Mouse (Mus musculus) hindbrain, embryonic 16.5 days (tissue): ENCODE data around the gene Rnf121. TPM values are rescaled to one million over a fixed set of nuclear protein-coding genes. Genes with fewer than 3 reads are reported as not detected.

Source experiments
- ATAC-seq: fragments of 200-750 bp; cut with Nextera tagmentation; 2 replicates; pipeline ENCODE4 v1.8.0; 2017; ENCODE audit warnings: moderate TSS enrichment, moderate library complexity
- H3K27ac ChIP-seq: fragments of 300-500 bp; sonication (generic); 2 replicates; pipeline ENCODE4 v1.5.1; 2014; ENCODE audit warnings: low read depth, mild to moderate bottlenecking, control low read depth, low read length, moderate library complexity
- H3K27me3 ChIP-seq: fragments of 300-500 bp; sonication (generic); replicated peaks from 2 replicates; pipeline ENCODE4 v1.6.1; 2014; ENCODE audit warnings: low read length; ENCODE audit not compliant: control insufficient read depth, insufficient read depth
- H3K36me3 ChIP-seq: fragments of 300-500 bp; sonication (generic); 2 replicates; pipeline ENCODE4 v1.6.1; 2014; ENCODE audit warnings: mild to moderate bottlenecking, low read length, moderate library complexity, mixed read lengths; ENCODE audit not compliant: control insufficient read depth, insufficient read depth
- H3K4me1 ChIP-seq: fragments of 300-500 bp; sonication (generic); 2 replicates; pipeline ENCODE4 v1.6.1; 2014; ENCODE audit warnings: low read depth, low read length; ENCODE audit not compliant: control insufficient read depth, insufficient read depth
- H3K4me2 ChIP-seq: fragments of 300-500 bp; sonication (generic); 2 replicates; pipeline ENCODE4 v1.6.1; 2014; ENCODE audit warnings: mild to moderate bottlenecking, low read length, control low read depth, moderate library complexity
- H3K4me3 ChIP-seq: fragments of 300-500 bp; sonication (generic); 2 replicates; pipeline ENCODE4 v1.5.1; 2014; ENCODE audit warnings: mild to moderate bottlenecking, low read length, control low read depth, moderate library complexity
- H3K9ac ChIP-seq: fragments of 300-500 bp; sonication (generic); 2 replicates; pipeline ENCODE4 v1.6.1; 2014; ENCODE audit warnings: low read depth, mild to moderate bottlenecking, control low read depth, low read length, moderate library complexity
- H3K9me3 ChIP-seq: fragments of 300-500 bp; sonication (generic); 2 replicates; pipeline ENCODE4 v1.6.1; 2014; ENCODE audit warnings: mild to moderate bottlenecking, low read length, moderate library complexity; ENCODE audit not compliant: control insufficient read depth
- WGBS: fragments of 180-500 bp; shearing (Covaris S2); extraction: QIAGEN DNeasy Blood & Tissue Kit; methylation state at CpG from one replicate; pipeline ENCODE4 v1.1.7; 2014; 5-methylcytosine and 5-hydroxymethylcytosine counted together
- polyA plus RNA-seq: library from polyadenylated mRNA; unstranded; fragments of >200 nt; fragmentation: Nextera tagmentation; extraction: Ambion mirVana; gene quantifications from 2 replicates; pipeline ENCODE4 v1.2.1, GENCODE M21; 2015

Gene Rnf121
- 35.0 and 35.9 TPM in 2 replicates for polyA plus RNA-seq

- Histone ChIP-seq H3K9me3 (no peaks in the 10 kb centered on the region), H3K4me2 (peak within 1 kb of the TSS; percentile 82), H3K27ac (peak within 1 kb of the TSS; percentile 86), H3K27me3 (no peaks in the 10 kb centered on the region), H3K4me1 (peaks cover 24% of the 10 kb centered on the region), H3K4me3 (peak within 1 kb of the TSS; percentile 77), H3K9ac (peak within 1 kb of the TSS; percentile 82), H3K36me3 (no peaks in the 10 kb centered on the region)
- WGBS: under 1% methylated on average over 56 of the region's 56 CpGs
- peak; percentile 100 for ATAC-seq
These were observed at the start of gene Rnf121, which contains the start of the genes Xndc1 and Xntrpc for GRCm38 (mm10) chr7:102065046-102065891. Gene Rnf121 (minus strand): TSS chr7:102065469. Gene Xndc1 (plus strand): TSS chr7:102065511. Gene Xntrpc (plus strand): TSS chr7:102065713.

- ATAC-seq: no peak
- no peaks in the 10 kb centered on the region for H3K9me3 ChIP-seq
- 79% methylated on average over 45 of the region's 45 CpGs for WGBS
These were observed 48.0 kb upstream of the Rnf121 start for GRCm38 (mm10) chr7:102113151-102113729.

GRCm38 (mm10) chr7:102109746-102110145 lies 44.5 kb upstream of the Rnf121 start:
- Histone ChIP-seq H3K4me3 (no peak overlapping the region), H3K9me3 (no peaks in the 10 kb centered on the region), H3K4me2 (no peak overlapping the region), H3K27ac (no peak overlapping the region), H3K27me3 (no peaks in the 10 kb centered on the region), H3K9ac (no peak overlapping the region), H3K4me1 (no peaks in the 10 kb centered on the region; the same call in 1 of the 2 replicates), H3K36me3 (no peaks in the 10 kb centered on the region)
- WGBS: 88% methylated on average over 4 of the region's 4 CpGs
- ATAC-seq: no peak

More at GRCm38 (mm10) chr7:102113151-102113729, 48.0 kb upstream of the Rnf121 start:
- Histone ChIP-seq H3K27ac (no peak overlapping the region), H3K4me3 (no peak overlapping the region), H3K27me3 (no peaks in the 10 kb centered on the region), H3K4me1 (no peaks in the 10 kb centered on the region), H3K9ac (no peak overlapping the region), H3K4me2 (no peak overlapping the region), H3K36me3 (peaks cover 4% of the 10 kb centered on the region; the same call in 1 of the 2 replicates)

GRCm38 (mm10) chr7:102109171-102109570 lies 43.9 kb upstream of the Rnf121 start, which contains the start of gene Art5:
Gene Art5 (minus strand): TSS chr7:102109489.
- ATAC-seq: no peak
- WGBS: 78% methylated on average over 7 of the region's 7 CpGs

GRCm38 (mm10) chr7:102108206-102108605 lies 42.9 kb upstream of the Rnf121 start:
- Histone ChIP-seq H3K9ac (no peak overlapping the region), H3K4me3 (no peak overlapping the region), H3K9me3 (no peaks in the 10 kb centered on the region), H3K36me3 (no peaks in the 10 kb centered on the region), H3K27me3 (no peaks in the 10 kb centered on the region), H3K4me2 (no peak overlapping the region), H3K4me1 (no peaks in the 10 kb centered on the region; the same call in 1 of the 2 replicates), H3K27ac (no peak overlapping the region)
- 86% methylated on average over 1 of the region's 1 CpGs for WGBS
- no peak for ATAC-seq

More at GRCm38 (mm10) chr7:102109171-102109570, 43.9 kb upstream of the Rnf121 start, which contains the start of gene Art5:
- no peaks in the 10 kb centered on the region for H3K9me3 ChIP-seq
- no peak within 1 kb of the TSS for H3K27ac ChIP-seq
- no peaks in the 10 kb centered on the region for H3K27me3 ChIP-seq
- H3K36me3 ChIP-seq: no peaks in the 10 kb centered on the region
- H3K4me1 ChIP-seq: no peaks in the 10 kb centered on the region; the same call in 1 of the 2 replicates
- H3K4me2 ChIP-seq: no peak within 1 kb of the TSS
- no peak within 1 kb of the TSS for H3K9ac ChIP-seq
- H3K4me3 ChIP-seq: no peak within 1 kb of the TSS

- ATAC-seq: peak; percentile 27; the same call in 1 of the 2 replicates
- H3K36me3 ChIP-seq: no peaks in the 10 kb centered on the region
- H3K4me1 ChIP-seq: no peaks in the 10 kb centered on the region; the same call in 1 of the 2 replicates
- no peak overlapping the region for H3K27ac ChIP-seq
- H3K27me3 ChIP-seq: no peaks in the 10 kb centered on the region
- H3K9me3 ChIP-seq: no peaks in the 10 kb centered on the region
- peak overlapping the region; percentile 18; the same call in 1 of the 2 replicates for H3K9ac ChIP-seq
- peak overlapping the region; percentile 51 for H3K4me2 ChIP-seq
- H3K4me3 ChIP-seq: peak overlapping the region; percentile 27
- 21% methylated on average over 20 of the region's 23 CpGs for WGBS
These were observed 41.5 kb upstream of the Rnf121 start for GRCm38 (mm10) chr7:102106700-102107141.

- ATAC-seq: no peak
- no peak overlapping the region for H3K27ac ChIP-seq
These were observed 38.9 kb upstream of the Rnf121 start for GRCm38 (mm10) chr7:102104126-102104525.

GRCm38 (mm10) chr7:102103555-102103954 lies 38.3 kb upstream of the Rnf121 start:
- no peaks in the 10 kb centered on the region for H3K9me3 ChIP-seq
- 81% methylated on average over 2 of the region's 2 CpGs for WGBS

More at GRCm38 (mm10) chr7:102104126-102104525, 38.9 kb upstream of the Rnf121 start:
- Histone ChIP-seq H3K4me1 (no peaks in the 10 kb centered on the region; the same call in none of the 2 replicates), H3K36me3 (no peaks in the 10 kb centered on the region), H3K4me2 (no peak overlapping the region), H3K9me3 (no peaks in the 10 kb centered on the region), H3K9ac (no peak overlapping the region), H3K27me3 (no peaks in the 10 kb centered on the region), H3K4me3 (no peak overlapping the region)
- 80% methylated on average over 5 of the region's 5 CpGs for WGBS

GRCm38 (mm10) chr7:102102696-102103095 lies 37.4 kb upstream of the Rnf121 start:
- ATAC-seq: no peak
- WGBS: 44% methylated on average over 6 of the region's 6 CpGs
- H3K4me3 ChIP-seq: no peak overlapping the region
- no peaks in the 10 kb centered on the region for H3K27me3 ChIP-seq
- H3K36me3 ChIP-seq: no peaks in the 10 kb centered on the region
- no peaks in the 10 kb centered on the region; the same call in none of the 2 replicates for H3K4me1 ChIP-seq
- no peak overlapping the region for H3K4me2 ChIP-seq
- H3K9ac ChIP-seq: no peak overlapping the region
- H3K27ac ChIP-seq: no peak overlapping the region
- no peaks in the 10 kb centered on the region for H3K9me3 ChIP-seq

More at GRCm38 (mm10) chr7:102103555-102103954, 38.3 kb upstream of the Rnf121 start:
- Histone ChIP-seq H3K9ac (no peak overlapping the region), H3K27ac (no peak overlapping the region), H3K36me3 (no peaks in the 10 kb centered on the region), H3K4me3 (no peak overlapping the region), H3K4me2 (no peak overlapping the region), H3K27me3 (no peaks in the 10 kb centered on the region), H3K4me1 (no peaks in the 10 kb centered on the region; the same call in none of the 2 replicates)
- ATAC-seq: no peak
